Mouse (Mus musculus) heart, embryonic 14.5 days (tissue): ENCODE results near the gene Olfr617. TPM values are rescaled to one million over a fixed set of nuclear protein-coding genes. Genes with fewer than 3 reads are reported as not detected.

Source experiments
- ATAC-seq: fragments of 200-750 bp; cut with Nextera tagmentation; 2 replicates; pipeline ENCODE4 v1.8.0; 2017; ENCODE audit warnings: low read depth, moderate TSS enrichment; ENCODE audit not compliant: insufficient number of reproducible peaks, insufficient read depth, low FRiP score
- H3K27ac ChIP-seq, 2 experiments: fragments of 200-500 bp in 1 of 2; fragments of 300-500 bp in 1 of 2; sonication (generic) in 1 of 2; replicated peaks in 1 of 2; 2 replicates each; pipeline ENCODE4 v1.5.1; 2012 to 2014; ENCODE audit warnings: low read depth in 2 of 2, low read length in 2 of 2, control low read depth in 1 of 2, mild to moderate bottlenecking in 1 of 2, mixed read lengths in 1 of 2; ENCODE audit not compliant: control insufficient read depth in 1 of 2, insufficient read depth in 1 of 2
- H3K27me3 ChIP-seq: fragments of 300-500 bp; sonication (generic); 2 replicates; pipeline ENCODE4 v1.6.1; 2014; ENCODE audit warnings: mild to moderate bottlenecking, low read length, control low read depth; ENCODE audit not compliant: control insufficient read depth, insufficient read depth
- H3K36me3 ChIP-seq: fragments of 300-500 bp; sonication (generic); 2 replicates; pipeline ENCODE4 v1.6.1; 2014; ENCODE audit warnings: mild to moderate bottlenecking, control low read depth, low read length, mixed read lengths; ENCODE audit not compliant: control insufficient read depth, insufficient read depth
- H3K4me1 ChIP-seq, 2 experiments: fragments of 200-500 bp in 1 of 2; fragments of 300-500 bp in 1 of 2; sonication (generic) in 1 of 2; 2 replicates each; pipeline ENCODE4 v1.6.1; 2012 to 2014; ENCODE audit warnings: low read length in 2 of 2, control low read depth in 1 of 2, mixed read lengths in 1 of 2; ENCODE audit not compliant: control insufficient read depth in 2 of 2, insufficient read depth in 2 of 2
- H3K4me2 ChIP-seq: fragments of 300-500 bp; sonication (generic); 2 replicates; pipeline ENCODE4 v1.6.1; 2014; ENCODE audit warnings: mild to moderate bottlenecking, low read length
- H3K4me3 ChIP-seq, 2 experiments: fragments of 200-500 bp in 1 of 2; fragments of 300-500 bp in 1 of 2; sonication (generic) in 1 of 2; 2 replicates each; pipeline ENCODE4 v1.5.1; 2012 to 2014; ENCODE audit warnings: low read length in 2 of 2, mild to moderate bottlenecking in 2 of 2, control low read depth in 1 of 2, low read depth in 1 of 2, moderate library complexity in 1 of 2; ENCODE audit not compliant: control insufficient read depth in 1 of 2, insufficient read depth in 1 of 2
- H3K9ac ChIP-seq: fragments of 300-500 bp; sonication (generic); 2 replicates; pipeline ENCODE4 v1.6.1; 2014; ENCODE audit warnings: mild to moderate bottlenecking, low read length
- H3K9me3 ChIP-seq: fragments of 300-500 bp; sonication (generic); 2 replicates; pipeline ENCODE4 v1.6.1; 2016; ENCODE audit warnings: low read length, control low read depth; ENCODE audit not compliant: control insufficient read depth
- WGBS: fragments of 180-500 bp; shearing (Covaris S2); extraction: QIAGEN DNeasy Blood & Tissue Kit; methylation state at CpG from one replicate; pipeline ENCODE4 v1.1.7; 2014; 5-methylcytosine and 5-hydroxymethylcytosine counted together
- microRNA-seq: library from miRNA; unstranded; fragments of <30 nt; microRNA quantifications from one replicate; pipeline ENCODE4, GENCODE M21; 2016
- polyA plus RNA-seq: library from polyadenylated mRNA; unstranded; fragments of >200 nt; fragmentation: Nextera tagmentation; extraction: Ambion mirVana; gene quantifications from 2 replicates; pipeline ENCODE4 v1.2.1, GENCODE M21; 2014

The Olfr617 gene
- polyA plus RNA-seq, 1 experiment from 2014 or later, result not detected

- ATAC-seq, result no peak
- H3K4me2 ChIP-seq, result no peak within 1 kb of the TSS
- WGBS, result 69% methylated on average over 2 of the region's 2 CpGs
- no peak within 1 kb of the TSS for H3K9ac ChIP-seq
- H3K27ac ChIP-seq, result no peak within 1 kb of the TSS
- H3K4me3 ChIP-seq, result no peak within 1 kb of the TSS
- H3K36me3 ChIP-seq, result no peaks in the 10 kb centered on the region
- no peaks in the 10 kb centered on the region for H3K4me1 ChIP-seq
- H3K9me3 ChIP-seq, result no peaks in the 10 kb centered on the region
- no peaks in the 10 kb centered on the region for H3K27me3 ChIP-seq
Observed at GRCm38 (mm10) chr7:103612434-103612833, 39.6 kb downstream of the Olfr617 start, which contains the start of gene Olfr620. TSS of gene Olfr620 (minus strand) at chr7:103612534.

Small RNAs within 50 kb of the gene (microRNA-seq; reads per million reads assigned to microRNA genes)
- not detected for gene Gm26506

Other genes with a start within 250 kb of the Olfr617 start
- gene Olfr598, start 249.5 kb upstream of the Olfr617 start, polyA plus RNA-seq, result not detected in 2 replicates
- gene Olfr599, start 237.1 kb upstream of the Olfr617 start, polyA plus RNA-seq, result not detected in 2 replicates
- not detected in 2 replicates for gene Olfr600, start 223.4 kb upstream of the Olfr617 start, polyA plus RNA-seq
- gene Olfr601, start 210.4 kb upstream of the Olfr617 start, polyA plus RNA-seq, result not detected in 2 replicates
- gene Olfr603, start 186.9 kb upstream of the Olfr617 start, polyA plus RNA-seq, result not detected in 2 replicates
- not detected in 2 replicates for gene Usp17lc, start 158.0 kb upstream of the Olfr617 start, polyA plus RNA-seq
- not detected in 2 replicates for gene Olfr605, start 127.6 kb upstream of the Olfr617 start, polyA plus RNA-seq
- not detected in 2 replicates for gene Olfr606, start 124.0 kb upstream of the Olfr617 start, polyA plus RNA-seq
- gene Olfr607, start 108.9 kb upstream of the Olfr617 start, polyA plus RNA-seq, result 0.30 and 0.38 TPM in 2 replicates
- gene Olfr608, start 103.2 kb upstream of the Olfr617 start, polyA plus RNA-seq, result 0.40 and 0.62 TPM in 2 replicates
- gene Olfr609, start 75.0 kb upstream of the Olfr617 start, polyA plus RNA-seq, result not detected in 2 replicates
- not detected in 2 replicates for gene Olfr610, start 60.9 kb upstream of the Olfr617 start, polyA plus RNA-seq
- not detected in 2 replicates for gene Olfr611, start 52.2 kb upstream of the Olfr617 start, polyA plus RNA-seq
- gene Olfr612, start 30.3 kb upstream of the Olfr617 start, polyA plus RNA-seq, result not detected in 2 replicates
- not detected in 2 replicates for gene Olfr613, start 25.0 kb upstream of the Olfr617 start, polyA plus RNA-seq
- gene Olfr615, start 17.0 kb upstream of the Olfr617 start, polyA plus RNA-seq, result not detected in 2 replicates
- gene Olfr616, start 3.9 kb upstream of the Olfr617 start, polyA plus RNA-seq, result not detected in 2 replicates
- not detected in 2 replicates for gene Olfr618, start 17.0 kb downstream of the Olfr617 start, polyA plus RNA-seq
- not detected in 2 replicates for gene Olfr619, start 27.5 kb downstream of the Olfr617 start, polyA plus RNA-seq
- gene Olfr620, start 39.5 kb downstream of the Olfr617 start, polyA plus RNA-seq, result not detected in 2 replicates
- not detected in 2 replicates for gene Olfr622, start 69.6 kb downstream of the Olfr617 start, polyA plus RNA-seq
- not detected in 2 replicates for gene Olfr623, start 90.6 kb downstream of the Olfr617 start, polyA plus RNA-seq
- gene Olfr624, start 98.1 kb downstream of the Olfr617 start, polyA plus RNA-seq, result 0.04 and 0.08 TPM in 2 replicates
- not detected in 2 replicates for gene Olfr625-ps1, start 109.7 kb downstream of the Olfr617 start, polyA plus RNA-seq
- gene Olfr243, start 141.6 kb downstream of the Olfr617 start, polyA plus RNA-seq, result not detected in 2 replicates
- not detected in 2 replicates for gene Olfr628, start 157.3 kb downstream of the Olfr617 start, polyA plus RNA-seq
- gene Olfr629, start 171.9 kb downstream of the Olfr617 start, polyA plus RNA-seq, result not detected in 2 replicates
- not detected in 2 replicates for gene Olfr630, start 184.3 kb downstream of the Olfr617 start, polyA plus RNA-seq
- gene Olfr69, start 198.5 kb downstream of the Olfr617 start, polyA plus RNA-seq, result not detected in 2 replicates
- gene Olfr68, start 206.6 kb downstream of the Olfr617 start, polyA plus RNA-seq, result not detected in 2 replicates
- not detected in 2 replicates for gene Olfr67, start 218.8 kb downstream of the Olfr617 start, polyA plus RNA-seq
- 4,945 and 8,964 TPM in 2 replicates for gene Hbb-bt, start 240.9 kb downstream of the Olfr617 start, polyA plus RNA-seq